Mouse (Mus musculus) CH12.LX (cell line): ENCODE results near the gene Msi2. TPM values are rescaled to one million over a fixed set of nuclear protein-coding genes. Genes with fewer than 3 reads are reported as not detected.

Source experiments
- DNase-seq: peaks from one replicate; pipeline ENCODE4 v3.0.0-alpha.2; 2013; ENCODE audit errors: extremely low read depth
- H3K27ac ChIP-seq: 2 replicates; pipeline ENCODE4 v1.5.1; 2012; ENCODE audit warnings: low read depth, mild to moderate bottlenecking, control low read depth, moderate library complexity; ENCODE audit not compliant: insufficient read depth
- H3K27me3 ChIP-seq: replicated peaks from 2 replicates; pipeline ENCODE3; 2012; ENCODE audit warnings: inconsistent platforms
- H3K36me3 ChIP-seq, 2 experiments: replicated peaks in 1 of 2; 2 replicates each; pipeline versions ENCODE3 to v1.6.1; 2012; ENCODE audit warnings: inconsistent platforms in 1 of 2, low read length in 1 of 2, mild to moderate bottlenecking in 1 of 2, mixed read lengths in 1 of 2, moderate library complexity in 1 of 2; ENCODE audit not compliant: control insufficient read depth in 1 of 2, insufficient read depth in 1 of 2
- H3K4me1 ChIP-seq, 2 experiments: 2 replicates each; pipeline ENCODE4 v1.6.1; 2012; ENCODE audit warnings: inconsistent platforms in 1 of 2, moderate library complexity in 1 of 2; ENCODE audit not compliant: insufficient read depth in 2 of 2, control insufficient read depth in 1 of 2
- H3K4me2 ChIP-seq: 2 replicates; pipeline ENCODE4 v1.6.1; 2012; ENCODE audit warnings: low read depth, mild to moderate bottlenecking, control low read depth; ENCODE audit not compliant: poor library complexity, insufficient read depth, severe bottlenecking
- H3K4me3 ChIP-seq, 3 experiments: fragments of 150-350 bp in 1 of 3; sonication (generic) in 1 of 3; replicated peaks in 1 of 3; 2 replicates each; pipeline versions ENCODE3 to v1.5.1; 2011 to 2012; ENCODE audit warnings: low read depth in 2 of 3, low read length in 2 of 3, mild to moderate bottlenecking in 2 of 3, moderate library complexity in 2 of 3, control low read depth in 1 of 3, improper control_type of control experiment in 1 of 3, inconsistent platforms in 1 of 3, mixed read lengths in 1 of 3; ENCODE audit not compliant: poor library complexity in 1 of 3
- H3K79me2 ChIP-seq: replicated peaks from 2 replicates; pipeline ENCODE4 v1.6.1; 2012; ENCODE audit warnings: mild to moderate bottlenecking, moderate library complexity; ENCODE audit not compliant: control insufficient read depth, poor library complexity, insufficient read depth, severe bottlenecking; ENCODE audit errors: extremely low read depth
- H3K9ac ChIP-seq: 2 replicates; pipeline ENCODE4 v1.6.1; 2012; ENCODE audit warnings: low read depth, mild to moderate bottlenecking, control low read depth, moderate library complexity; ENCODE audit not compliant: insufficient read depth
- H3K9me3 ChIP-seq: replicated peaks from 2 replicates; pipeline ENCODE3; 2012; ENCODE audit warnings: low read length, inconsistent platforms, mixed read lengths
- CHD1 ChIP-seq: IDR thresholded peaks from 2 replicates; pipeline ENCODE4 v1.6.1; 2012; ENCODE audit warnings: low read depth, low read length, improper control_type of control experiment, inconsistent platforms
- CTCF ChIP-seq, 2 experiments: IDR thresholded peaks in 1 of 2; conservative IDR thresholded peaks in 1 of 2; 2 replicates each; pipeline ENCODE4 v1.5.1; 2011 to 2012; ENCODE audit warnings: low read depth in 2 of 2, low read length in 2 of 2, improper control_type of control experiment in 1 of 2, inconsistent platforms in 1 of 2, mild to moderate bottlenecking in 1 of 2, moderate library complexity in 1 of 2
- E2F4 ChIP-seq: IDR thresholded peaks from 2 replicates; pipeline ENCODE4 v1.6.1; 2011; ENCODE audit warnings: low read depth, low read length, improper control_type of control experiment; ENCODE audit not compliant: insufficient replicate concordance
- ELF1 ChIP-seq: IDR thresholded peaks from 2 replicates; pipeline ENCODE4 v1.6.1; 2014; ENCODE audit warnings: low read depth, mild to moderate bottlenecking, inconsistent platforms, low read length, improper control_type of control experiment
- GABPA ChIP-seq: IDR thresholded peaks from 2 replicates; pipeline ENCODE4 v1.6.1; 2012; ENCODE audit warnings: low read depth, low read length, improper control_type of control experiment, inconsistent platforms; ENCODE audit not compliant: insufficient replicate concordance
- IRF4 ChIP-seq: IDR thresholded peaks from 2 replicates; pipeline ENCODE4 v1.6.1; 2014; ENCODE audit warnings: low read depth, mild to moderate bottlenecking, inconsistent platforms, low read length, improper control_type of control experiment
- JUND ChIP-seq: conservative IDR thresholded peaks from 2 replicates; pipeline ENCODE4 v1.6.1; 2011; ENCODE audit warnings: low read depth, low read length, improper control_type of control experiment
- MAZ ChIP-seq: IDR thresholded peaks from 2 replicates; pipeline ENCODE4 v1.6.1; 2012; ENCODE audit warnings: low read depth, mild to moderate bottlenecking, inconsistent platforms, low read length, improper control_type of control experiment, moderate library complexity
- MYC ChIP-seq: IDR thresholded peaks from 2 replicates; pipeline ENCODE4 v1.6.1; 2011; ENCODE audit warnings: low read depth, mild to moderate bottlenecking, improper control_type of control experiment, low read length
- NELFE ChIP-seq: IDR thresholded peaks from 2 replicates; pipeline ENCODE4 v1.6.1; 2011; ENCODE audit warnings: low read depth, low read length, improper control_type of control experiment
- POLR2AphosphoS2 ChIP-seq: IDR thresholded peaks from 2 replicates; pipeline ENCODE4 v1.6.1; 2011; ENCODE audit warnings: low read depth, low read length, improper control_type of control experiment
- RAD21 ChIP-seq: IDR thresholded peaks from 2 replicates; pipeline ENCODE4 v1.6.1; 2011; ENCODE audit warnings: low read depth, mild to moderate bottlenecking, low read length, improper control_type of control experiment, moderate library complexity
- RCOR1 ChIP-seq: conservative IDR thresholded peaks from 2 replicates; pipeline ENCODE4 v1.6.1; 2012; ENCODE audit warnings: low read depth, mild to moderate bottlenecking, inconsistent platforms, low read length, improper control_type of control experiment
- SIN3A ChIP-seq: IDR thresholded peaks from 2 replicates; pipeline ENCODE4 v1.6.1; 2012; ENCODE audit warnings: low read length, improper control_type of control experiment, inconsistent platforms
- SMC3 ChIP-seq: IDR thresholded peaks from 2 replicates; pipeline ENCODE4 v1.6.1; 2011; ENCODE audit warnings: low read depth, low read length, improper control_type of control experiment
- ZKSCAN1 ChIP-seq: IDR thresholded peaks from 2 replicates; pipeline ENCODE4 v1.6.1; 2012; ENCODE audit warnings: low read depth, inconsistent platforms, low read length, improper control_type of control experiment, borderline replicate concordance
- ZMIZ1 ChIP-seq: IDR thresholded peaks from 2 replicates; pipeline ENCODE4 v1.6.1; 2012; ENCODE audit warnings: low read depth, mild to moderate bottlenecking, inconsistent platforms, low read length, improper control_type of control experiment
- ZNF384 ChIP-seq: IDR thresholded peaks from 2 replicates; pipeline ENCODE4 v1.6.1; 2012; ENCODE audit warnings: low read depth, low read length, improper control_type of control experiment, inconsistent platforms
- dilution Hi-C: fragments of 300-500 bp; cut with MboI; formaldehyde crosslinking; loops from 2 replicates; pipeline ENCODE4 v1.14.3; 2020; ENCODE audit warnings: low sequenced_read_pairs; ENCODE audit not compliant: extremely low pct_unique_long_range_greater_than_20kb, extremely low pct_ligation_motif_present
- in situ Hi-C: fragments of 300-500 bp; cut with MboI; formaldehyde crosslinking; loops from 3 replicates; pipeline ENCODE4 v1.14.3; 2019; ENCODE audit warnings: low sequenced_read_pairs, low pct_ligation_motif_present, low pct_unique_long_range_greater_than_20kb, mixed read lengths
- polyA plus RNA-seq: library from polyadenylated mRNA; unstranded; fragments of >175 nt; gene quantifications from 2 replicates; pipeline ENCODE4 v1.2.1, GENCODE M21; 2012; ENCODE audit warnings: low read depth; ENCODE audit not compliant: insufficient read length
- total RNA-seq, 2 experiments: library from RNA; depleted of rRNA; stranded (reverse); fragments of 300-350 nt in 1 of 2; fragments of >200 nt in 1 of 2; gene quantifications; 2 replicates each; pipeline ENCODE4 v1.2.3; 2012 to 2014

Gene Msi2
- total and polyA plus RNA-seq, 3 experiments = 40.3 to 73.1 (median 52.6) TPM

DNA sequence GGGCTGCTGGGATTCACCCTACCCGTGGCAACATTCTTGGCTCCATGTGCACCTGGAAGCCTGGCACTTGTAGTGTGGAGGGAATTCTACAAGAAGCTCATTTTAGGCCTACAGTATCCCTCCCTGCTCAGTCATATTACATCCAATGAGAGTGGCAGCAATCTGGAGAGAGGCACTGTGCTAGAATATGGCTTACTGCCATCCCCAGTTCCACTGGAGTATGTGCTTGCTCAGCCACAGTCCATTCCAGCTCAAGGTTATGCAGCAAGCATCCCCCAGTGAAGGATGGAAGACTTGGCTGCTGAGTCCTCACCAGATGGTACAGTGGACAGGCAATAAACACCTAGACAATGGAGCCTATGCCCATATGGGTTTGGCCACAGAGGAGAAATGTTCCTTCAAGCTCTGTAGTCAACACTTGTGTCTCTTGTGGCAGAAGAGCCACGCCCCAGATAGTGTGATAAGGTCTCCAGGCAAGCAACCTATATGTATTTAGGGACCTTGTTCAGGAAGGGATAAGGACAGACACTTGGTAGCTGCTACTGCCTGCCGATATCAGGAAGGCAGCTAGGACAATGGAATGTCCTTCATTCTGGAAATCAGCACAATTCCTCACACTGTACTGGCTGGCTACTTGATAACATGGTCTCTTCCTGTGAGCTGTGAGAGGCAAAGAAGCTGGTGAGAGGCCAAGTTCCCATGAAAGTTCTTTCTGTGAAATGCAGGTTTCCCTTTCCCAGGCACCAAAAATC is 366.4 kb downstream of the Msi2 start:
- H3K79me2 ChIP-seq = no peaks in the 10 kb centered on the region
- no peak for DNase-seq
- no peak overlapping the region for H3K27ac ChIP-seq
- TF ChIP-seq JUND = no peak
- no peak for TF ChIP-seq ELF1
- TF ChIP-seq POLR2AphosphoS2 = no peak
- no peak for TF ChIP-seq IRF4
- TF ChIP-seq SIN3A = no peak
- TF ChIP-seq SMC3 = no peak
- no peak overlapping the region for H3K4me2 ChIP-seq
- H3K27me3 ChIP-seq = no peaks in the 10 kb centered on the region
- no peak overlapping the region for H3K4me3 ChIP-seq
- no peak overlapping the region for H3K9ac ChIP-seq
- in situ Hi-C loops = no loop called here
- H3K9me3 ChIP-seq = no peaks in the 10 kb centered on the region
- dilution Hi-C loops = no loop called here
- H3K36me3 ChIP-seq = peaks cover 39 to 81% of the 10 kb centered on the region in 2 experiments
- H3K4me1 ChIP-seq = peaks cover 3 to 16% of the 10 kb centered on the region in 2 experiments; a peak in 3 of 4 replicates

DNA sequence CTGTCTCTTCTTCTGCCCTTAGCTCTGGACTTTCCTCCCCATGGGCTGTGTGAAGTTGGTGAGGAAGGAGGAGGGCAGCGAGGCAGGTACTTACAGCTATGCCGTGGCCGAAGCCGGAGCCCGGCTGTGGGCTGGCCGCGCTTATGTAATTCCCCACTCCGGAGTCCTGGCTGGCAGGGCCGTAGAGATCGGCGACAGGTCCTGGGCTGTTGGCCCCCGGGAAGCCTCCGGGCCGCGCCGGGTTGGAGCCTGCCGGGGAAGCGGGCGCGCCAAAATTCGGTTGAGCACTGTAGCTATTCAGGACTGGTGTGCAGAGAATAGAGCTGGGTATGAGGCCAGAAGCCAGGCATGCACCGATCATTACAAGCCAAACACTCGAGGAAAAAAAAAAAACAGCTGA is 369.6 kb downstream of the Msi2 start:
- H3K4me2 ChIP-seq = no peak overlapping the region
- H3K36me3 ChIP-seq = peaks cover 28 to 77% of the 10 kb centered on the region in 2 experiments
- no peaks in the 10 kb centered on the region for H3K27me3 ChIP-seq
- dilution Hi-C loops (no loop called here), in situ Hi-C loops (no loop called here)
- no peak for DNase-seq
- H3K27ac ChIP-seq = no peak overlapping the region
- H3K79me2 ChIP-seq = no peaks in the 10 kb centered on the region
- H3K9me3 ChIP-seq = no peaks in the 10 kb centered on the region
- no peak overlapping the region for H3K9ac ChIP-seq
- TF ChIP-seq ZMIZ1 (no peak), E2F4 (no peak), GABPA (no peak), SMC3 (no peak), CTCF (conservative IDR thresholded peaks at IDR 0.05 in 1 of 2, IDR thresholded peaks at IDR 0.05 in 1 of 2; ENCODE audit: low read depth in 2 of 2, low read length in 2 of 2) (no peak), ZNF384 (no peak), ZKSCAN1 (no peak), RCOR1 (no peak), MYC (no peak), NELFE (no peak), CHD1 (no peak), ELF1 (no peak), JUND (no peak), MAZ (no peak), SIN3A (no peak), RAD21 (no peak), IRF4 (no peak)
- no peak overlapping the region for H3K4me3 ChIP-seq
- H3K4me1 ChIP-seq = peaks cover 3 to 15% of the 10 kb centered on the region in 2 experiments; a peak in 3 of 4 replicates
